Mouse (Mus musculus) layer of hippocampus, postnatal 36 days (tissue): ENCODE measurements around the gene Dda1. TPM values are rescaled to one million over a fixed set of nuclear protein-coding genes. Genes with fewer than 3 reads are reported as not detected.
"Not testable (repeated sequence)": the region's sequence is repeated elsewhere in the genome, so short reads cannot be mapped to it uniquely, and the experiment has no call there.

Experiments used
- DNase-seq, 2 experiments: peaks; one replicate each; pipeline ENCODE4 v3.0.0; 2022
- total RNA-seq, 2 experiments: library from RNA; stranded (reverse); gene quantifications; 2 replicates each; pipeline ENCODE4 v1.2.3; 2021

The Dda1 gene
- total RNA-seq, 2 experiments from 2014 or later = 87.6 to 93.5 TPM

DNA sequence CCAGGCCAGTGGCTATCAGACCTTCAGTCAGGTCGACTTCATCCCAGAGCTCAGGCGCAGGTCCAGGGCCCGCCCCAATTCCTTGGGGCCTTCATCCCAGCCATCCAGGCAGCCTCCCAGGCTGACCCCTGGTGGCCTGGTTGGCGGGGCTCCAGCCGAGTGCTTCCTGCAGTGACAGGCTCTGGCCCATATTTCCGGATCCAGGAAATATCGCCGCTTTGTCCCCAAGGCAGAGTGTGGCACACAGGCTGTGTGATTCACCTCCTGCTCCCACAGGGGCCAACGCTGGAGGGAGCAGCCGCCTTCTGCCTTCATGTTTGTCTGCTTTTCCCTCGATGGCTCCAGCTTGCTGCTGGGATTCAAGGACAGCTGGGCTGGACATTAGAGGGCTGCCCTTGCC, 27.5 kb downstream of the Dda1 start:
- no peak for DNase-seq

- no peak for DNase-seq
These were observed 28.2 kb downstream of the Dda1 start for GRCm38 (mm10) chr8:71497077-71497645.

DNA sequence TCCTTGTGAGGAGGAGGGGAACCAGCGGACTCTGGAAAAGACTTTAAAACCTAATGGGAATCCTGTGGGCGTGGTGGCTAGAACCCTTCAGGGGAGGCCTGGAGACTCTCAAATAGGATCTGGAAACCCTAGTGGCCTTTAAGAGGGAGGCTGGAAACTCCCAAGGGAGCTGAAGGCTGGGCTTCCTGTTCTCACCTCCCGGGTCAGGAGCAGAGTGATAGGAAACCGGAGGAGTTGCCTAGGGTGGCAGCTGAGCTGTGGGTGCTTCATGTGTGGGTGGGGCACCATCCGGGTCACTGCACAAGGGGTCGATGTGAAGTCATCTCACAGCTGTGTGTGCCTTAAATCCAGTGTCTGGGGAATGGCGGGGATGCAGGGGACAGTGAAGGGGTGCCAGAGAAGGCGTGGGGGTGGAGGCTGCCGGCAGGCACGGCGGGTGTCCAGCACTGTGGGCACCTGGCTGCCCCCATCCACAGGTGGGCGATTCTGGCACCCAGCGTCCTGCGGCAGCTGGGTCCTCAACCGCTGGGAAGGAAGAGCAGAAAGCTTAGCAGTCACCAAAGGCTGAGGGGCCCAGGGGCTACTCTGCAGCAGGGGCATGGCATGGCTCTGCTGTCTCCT, 29.0 kb downstream of the Dda1 start:
- no peak for DNase-seq

- no peak for DNase-seq
These were observed 30.1 kb downstream of the Dda1 start for GRCm38 (mm10) chr8:71498816-71499690.

- DNase-seq = no peak
These were observed 35.4 kb downstream of the Dda1 start for GRCm38 (mm10) chr8:71504349-71504748.

- DNase-seq = no peak
These were observed 36.3 kb downstream of the Dda1 start for GRCm38 (mm10) chr8:71505326-71505725.

- no peak for DNase-seq
These were observed 37.0 kb downstream of the Dda1 start for GRCm38 (mm10) chr8:71505979-71506378.

DNA sequence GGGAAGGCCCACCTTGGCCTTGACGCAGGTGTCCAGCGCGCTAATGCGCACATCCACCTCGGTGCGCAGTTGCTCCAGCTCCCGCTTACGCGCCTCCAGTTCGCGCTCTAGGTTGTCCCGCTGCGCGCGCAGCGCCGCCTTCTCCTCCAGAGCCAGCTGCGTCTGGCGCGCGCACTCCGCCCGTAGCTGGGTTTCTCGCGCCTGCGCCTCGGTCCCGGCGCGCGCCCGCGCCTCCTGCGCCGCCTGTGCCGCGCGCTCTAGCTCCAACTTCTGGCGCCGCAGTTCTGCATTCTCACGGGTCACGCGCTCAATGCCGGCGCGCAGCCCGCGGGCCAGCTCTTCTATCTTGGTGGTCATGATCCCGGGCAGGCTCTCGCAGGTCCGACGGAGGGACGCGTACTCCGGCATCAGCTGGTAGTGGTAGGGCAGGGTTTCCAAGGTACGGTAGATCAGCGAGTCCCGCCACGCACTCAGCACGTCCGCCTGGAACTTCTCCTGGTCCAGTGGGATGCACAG, 38.6 kb downstream of the Dda1 start:
- peak; percentile 74 to 79 for DNase-seq

DNA sequence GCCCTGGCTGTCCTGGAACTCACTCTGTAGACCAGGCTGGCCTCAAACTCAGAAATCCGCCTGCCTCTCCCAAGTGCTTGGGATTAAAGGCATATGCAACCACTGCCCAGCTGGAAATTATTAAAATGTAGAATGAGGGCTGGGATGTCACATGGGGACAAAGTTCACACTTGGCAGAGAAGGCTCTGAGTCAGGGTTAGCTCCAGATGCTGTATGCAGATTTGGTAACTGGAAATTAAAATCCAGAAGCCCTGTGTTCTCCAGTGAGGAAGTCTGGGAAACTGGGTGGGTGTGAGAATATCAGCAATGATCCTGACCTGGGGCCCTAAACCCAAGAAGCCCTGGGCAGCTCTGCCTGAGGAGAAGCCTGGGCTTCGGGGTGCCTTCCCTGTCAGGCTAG, 40.3 kb downstream of the Dda1 start:
- no peak for DNase-seq

DNA sequence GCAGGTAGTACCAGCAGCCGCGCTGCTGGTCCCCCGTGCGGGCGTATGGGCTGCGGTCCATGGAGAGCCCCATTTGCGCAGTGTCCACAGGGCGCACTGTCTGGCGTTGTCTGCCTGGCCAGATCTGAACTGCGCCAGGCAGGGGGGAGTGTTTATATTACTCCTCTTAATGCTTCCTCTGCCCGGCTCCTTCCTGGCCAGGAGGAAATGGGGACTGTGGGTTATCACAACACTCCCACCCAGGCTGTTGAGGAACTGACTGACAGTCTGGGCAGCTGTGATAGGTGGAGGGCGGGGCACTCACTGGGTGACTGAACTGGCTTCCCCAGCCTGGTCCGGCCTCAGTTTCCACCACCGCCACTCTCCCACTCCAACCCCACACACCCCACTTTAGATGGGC, 42.6 kb downstream of the Dda1 start, which contains the start of gene Plvap:
Gene Plvap, minus strand, starts transcription at position 109 of the 400 bp plus-strand sequence.
- DNase-seq = no peak

DNA sequence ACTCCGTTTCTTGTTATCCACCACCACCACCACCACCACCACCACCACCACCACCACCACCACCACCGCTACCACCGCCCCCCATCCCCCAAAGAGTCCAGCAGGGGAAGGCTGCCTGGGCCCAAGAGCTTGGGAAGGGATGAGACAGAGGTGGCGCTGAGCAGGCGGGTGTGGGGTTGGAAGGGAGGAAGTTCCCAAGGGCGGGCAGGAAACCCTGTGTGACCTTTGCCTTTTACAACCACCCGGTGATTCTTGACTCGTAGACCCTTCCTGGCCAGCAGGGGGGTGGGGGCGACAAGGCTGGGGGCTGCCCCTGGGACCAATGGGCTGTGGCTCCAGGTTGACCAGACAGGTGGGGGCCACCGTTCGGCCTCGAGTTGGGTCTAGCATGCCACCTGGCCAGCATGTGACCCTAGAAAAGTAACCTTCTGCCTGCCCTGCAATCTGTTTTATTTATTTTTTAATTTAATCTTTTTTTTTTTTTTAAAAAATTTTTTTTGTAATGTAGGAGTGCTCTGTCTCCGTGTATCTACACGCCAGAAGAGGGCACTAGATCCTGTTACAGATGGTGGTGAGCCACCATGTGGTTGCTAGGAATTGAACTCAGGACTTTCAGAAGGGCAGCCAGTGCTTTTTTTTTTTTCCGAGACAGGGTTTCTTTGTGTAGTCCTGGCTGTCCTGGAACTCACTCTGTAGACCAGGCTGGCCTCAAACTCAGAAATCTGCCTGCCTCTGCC, 44.2 kb downstream of the Dda1 start:
- DNase-seq = no peak

DNA sequence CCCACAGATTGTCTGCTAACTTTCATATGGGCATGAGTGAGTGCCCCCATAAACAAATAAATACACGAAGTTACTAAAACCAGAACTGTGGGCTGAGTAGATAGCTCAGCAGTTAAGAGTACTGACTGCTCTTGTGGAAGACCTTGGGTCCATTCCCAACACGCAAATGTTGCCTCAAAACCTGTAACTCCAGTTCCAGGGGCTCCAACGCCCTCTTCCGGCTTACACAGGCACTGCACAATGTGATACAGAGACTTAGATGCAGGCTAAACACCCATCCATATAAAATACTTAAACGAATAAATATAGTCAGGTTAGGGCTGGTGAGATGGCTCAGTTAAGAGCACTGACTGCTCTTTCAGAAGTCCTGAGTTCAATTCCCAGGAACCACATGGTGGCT, 46.0 kb downstream of the Dda1 start:
- no peak for DNase-seq

DNA sequence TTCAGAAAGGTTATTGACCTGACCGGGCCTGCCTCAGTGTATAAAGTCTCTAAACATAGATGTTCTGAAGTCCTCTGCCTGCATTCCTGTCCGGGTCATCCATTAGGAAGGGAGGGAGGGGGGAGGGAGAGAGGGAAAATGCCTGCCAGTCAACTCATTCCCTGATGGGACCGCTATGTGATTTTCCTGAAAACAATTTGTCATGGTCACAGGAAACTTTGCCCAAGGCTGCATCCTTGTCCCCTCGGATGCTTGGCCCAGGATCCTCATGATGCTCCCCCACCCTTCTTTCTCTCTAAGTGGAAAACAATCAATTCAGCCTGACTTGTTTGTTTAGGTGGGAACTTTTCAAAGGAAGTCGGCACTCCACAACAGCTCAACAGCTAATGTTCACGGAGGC, 47.8 kb downstream of the Dda1 start:
- DNase-seq = no peak

GRCm38 (mm10) chr8:71519037-71519825, 50.2 kb downstream of the Dda1 start:
- DNase-seq = not testable (repeated sequence)

DNA sequence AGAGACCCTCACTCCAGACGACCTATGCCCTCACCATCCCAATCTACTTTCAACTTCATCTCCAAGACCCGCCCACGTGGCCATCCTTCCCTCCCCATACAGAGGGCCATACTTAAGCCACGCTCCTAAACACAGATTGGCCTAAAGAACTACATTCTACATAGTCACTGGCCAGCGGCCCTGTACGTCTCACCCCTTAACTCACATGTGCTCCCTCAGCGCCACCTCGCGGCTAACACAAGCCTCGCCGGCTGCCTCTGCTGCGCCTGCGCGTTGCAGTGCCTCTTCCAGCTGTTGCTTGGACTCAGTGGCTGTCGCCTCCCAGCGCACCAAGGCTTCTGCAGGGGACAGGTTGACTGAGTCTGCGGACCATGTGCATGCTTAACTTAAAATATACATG, 52.6 kb downstream of the Dda1 start:
- peak; percentile 86 to 88 for DNase-seq

DNA sequence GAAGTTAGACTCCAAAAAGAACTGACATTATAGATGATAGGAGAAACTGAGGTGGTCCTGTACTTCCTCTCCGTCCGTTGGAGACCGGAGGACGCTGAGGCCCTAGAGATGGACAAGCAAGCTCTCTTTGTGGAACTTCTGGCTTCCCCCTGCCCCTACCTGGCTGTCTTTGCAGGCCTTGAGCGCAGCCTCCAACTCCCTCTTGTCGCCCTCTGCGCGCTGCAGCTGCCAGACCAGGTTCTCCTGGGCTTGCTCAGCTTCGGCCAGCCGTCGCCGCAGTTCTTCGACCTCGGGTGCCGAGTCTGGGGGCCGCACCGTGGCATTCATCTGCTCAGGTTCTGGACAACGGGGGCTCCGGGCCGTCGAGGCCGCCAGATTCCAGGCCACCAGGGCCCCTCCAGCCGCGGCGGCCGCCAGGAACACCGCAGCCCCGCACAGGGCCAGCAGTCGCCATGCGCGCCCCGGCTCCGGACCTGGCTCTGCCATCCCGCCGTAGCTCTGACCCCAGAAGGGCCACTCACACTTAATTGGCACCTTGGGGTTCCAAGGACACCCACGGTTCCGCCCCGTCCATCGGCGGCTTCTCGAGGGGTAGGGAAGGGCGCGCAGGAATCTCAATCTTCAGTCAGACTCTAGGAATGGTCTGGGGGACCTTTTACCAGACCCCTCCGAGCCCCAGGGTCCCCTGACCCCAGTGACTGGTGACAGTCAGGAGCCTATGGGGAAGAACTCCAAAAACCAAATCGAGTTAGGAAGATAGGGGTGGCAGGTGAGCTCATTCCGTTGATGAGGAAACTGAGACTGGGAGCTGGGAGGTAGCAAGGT, 56.4 kb downstream of the Dda1 start, which contains the start of gene Ccdc194:
Gene Ccdc194, minus strand, starts transcription at position 486 of the 825 bp plus-strand sequence.
- DNase-seq = no peak
